Mouse (Mus musculus) frontal cortex, postnatal 36 days (tissue): ENCODE measurements around the gene Cd3d.

Experiments
- DNase-seq, 2 experiments: peaks; one replicate each; pipeline ENCODE4 v3.0.0; 2022; ENCODE audit warnings: low spot score in 2 of 2

Gene Cd3d

DNA sequence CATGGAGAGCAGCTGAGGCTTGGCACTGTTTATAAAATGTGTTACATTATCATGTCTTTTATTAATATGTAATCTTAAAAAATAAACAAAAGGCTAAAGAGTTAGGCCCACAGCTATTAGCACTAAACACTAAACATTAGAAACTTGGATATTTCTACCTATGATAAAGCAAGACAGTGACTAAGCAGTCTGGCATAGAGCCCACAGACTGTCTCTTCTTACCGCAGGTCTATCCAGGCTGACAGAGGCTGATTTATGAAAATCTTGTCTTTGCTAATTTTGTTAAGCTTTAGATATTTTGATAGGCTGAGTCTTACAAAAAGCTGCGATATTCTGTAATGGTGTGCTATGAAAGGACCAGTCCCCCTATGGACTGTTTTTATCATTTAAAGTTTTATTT, 11.7 kb downstream of the Cd3d start:
- no peak for DNase-seq

GRCm38 (mm10) chr9:44994962-44995361, 13.4 kb downstream of the Cd3d start:
- no peak for DNase-seq

DNA sequence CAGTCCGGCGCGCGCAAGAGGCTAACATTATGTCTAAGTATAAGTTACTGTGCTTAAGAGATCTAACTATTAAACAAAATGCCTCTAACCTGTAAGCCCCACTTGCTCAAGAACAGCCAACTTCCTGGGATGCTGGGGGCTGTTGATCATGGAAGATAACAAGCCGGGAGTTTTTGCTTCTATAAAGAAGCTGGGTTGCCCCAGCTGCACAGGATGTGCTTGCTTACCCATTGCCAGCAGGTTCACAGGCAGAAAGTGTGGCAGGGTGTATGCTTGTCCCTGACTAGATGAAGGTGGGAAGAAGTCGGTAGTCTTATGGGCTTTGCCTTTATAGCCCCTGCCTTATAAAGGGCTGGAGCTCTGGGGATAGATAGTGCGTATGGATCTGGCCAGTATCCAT, 15.0 kb downstream of the Cd3d start:
- DNase-seq: no peak

DNA sequence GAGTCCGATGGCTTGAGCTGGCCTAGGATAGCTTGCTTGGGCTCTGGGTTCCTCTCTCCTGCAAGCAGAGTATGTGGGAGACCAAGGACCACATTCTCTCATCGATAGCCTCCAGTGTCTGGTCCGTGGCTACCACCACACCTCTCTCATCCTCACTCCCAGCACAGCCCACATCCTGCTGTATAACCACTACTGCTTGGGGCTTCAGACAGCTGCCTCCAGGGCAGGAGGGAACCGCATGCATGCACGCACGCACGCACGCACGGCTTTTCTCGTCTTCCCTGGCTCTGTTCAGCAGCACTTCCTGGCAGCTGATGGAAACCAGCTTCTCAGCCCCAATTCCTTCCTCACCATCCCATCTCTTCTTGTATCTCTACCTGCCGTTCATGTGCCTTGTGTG, 16.6 kb downstream of the Cd3d start:
- DNase-seq: no peak

DNA sequence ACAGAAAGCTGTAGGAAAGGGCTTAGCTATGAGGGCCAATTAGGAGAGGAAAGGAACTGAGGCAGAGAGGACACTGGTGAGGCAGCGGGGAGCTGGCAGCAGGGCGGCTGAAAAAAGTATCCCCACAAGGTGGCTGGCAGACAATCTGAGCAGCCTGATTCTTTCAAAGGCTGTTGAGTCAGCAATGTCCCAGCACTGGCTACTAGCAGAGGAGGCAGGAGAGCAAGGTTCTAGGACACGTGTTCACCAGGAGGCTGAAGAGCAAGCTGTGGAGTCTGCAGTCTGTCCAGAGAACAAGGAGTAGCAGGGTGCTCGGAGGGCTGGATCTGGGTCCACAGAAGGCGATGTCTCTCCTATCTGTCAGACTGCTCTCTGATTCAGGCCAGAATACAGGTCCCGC, 17.6 kb downstream of the Cd3d start:
- DNase-seq: peak; percentile 1 to 10

DNA sequence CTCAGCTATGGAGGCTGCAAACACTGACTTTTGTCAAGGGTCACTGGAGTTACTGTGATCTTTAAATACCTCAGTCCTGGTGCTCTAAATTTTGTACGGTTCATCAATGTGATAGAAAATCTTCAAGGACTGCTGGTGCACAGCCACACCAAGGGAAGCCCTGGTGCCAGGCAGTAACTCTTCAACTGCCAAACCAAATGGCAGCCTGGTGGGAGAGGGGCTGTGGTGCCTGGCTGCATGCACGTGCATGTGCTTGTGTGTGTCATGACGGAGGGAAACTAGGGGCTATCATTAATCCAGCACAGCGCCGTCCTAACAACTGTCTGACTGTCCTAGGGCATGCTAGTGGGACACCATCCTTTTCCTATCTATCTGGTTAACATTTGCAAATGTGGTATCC, 18.2 kb downstream of the Cd3d start:
- DNase-seq: no peak

DNA sequence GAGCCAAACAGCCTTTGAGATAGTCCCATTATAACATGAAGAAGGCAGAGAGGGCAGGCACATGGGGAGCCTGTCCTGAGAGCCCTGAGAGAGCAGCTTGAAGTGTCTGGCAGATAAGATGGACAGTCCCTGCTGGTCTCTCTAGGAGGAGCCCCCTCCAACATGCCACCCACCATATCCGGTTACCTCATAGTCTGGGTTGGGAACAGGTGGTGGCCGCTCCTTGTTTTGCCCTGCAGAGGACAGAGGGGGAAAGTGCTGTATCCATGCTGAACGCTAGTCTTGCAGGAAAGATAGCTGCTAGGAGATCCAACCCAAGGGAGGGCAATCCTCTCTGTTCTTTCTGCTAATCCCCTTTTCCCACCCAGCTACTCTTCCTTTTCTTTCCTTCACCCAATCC, 18.7 kb downstream of the Cd3d start:
- DNase-seq: no peak

GRCm38 (mm10) chr9:45007404-45007803, 25.8 kb downstream of the Cd3d start:
- DNase-seq: no peak

DNA sequence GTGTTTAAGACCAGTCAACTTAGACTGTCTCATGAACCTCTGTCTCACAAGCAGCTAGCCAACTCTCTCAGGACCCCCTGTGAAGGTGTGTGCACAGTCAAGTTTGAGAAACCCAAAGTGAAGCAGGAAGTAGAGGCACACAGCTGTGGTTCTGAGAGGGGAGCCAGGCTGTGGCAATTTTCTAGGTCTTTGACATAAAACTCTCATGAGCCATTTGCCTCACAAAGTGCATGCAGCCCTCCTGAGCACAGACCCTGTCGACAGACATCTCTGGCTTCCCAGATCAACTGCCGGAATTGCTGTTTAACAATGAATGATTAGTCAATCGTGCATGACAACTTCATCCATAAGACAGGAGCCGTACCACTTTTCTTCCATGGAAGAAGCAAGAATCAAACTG, 26.8 kb downstream of the Cd3d start:
- no peak for DNase-seq

GRCm38 (mm10) chr9:45009180-45010078, 27.8 kb downstream of the Cd3d start, which contains the start of gene Cd3e:
Gene Cd3e, minus strand, starts transcription at chr9:45009627.
- DNase-seq: no peak

DNA sequence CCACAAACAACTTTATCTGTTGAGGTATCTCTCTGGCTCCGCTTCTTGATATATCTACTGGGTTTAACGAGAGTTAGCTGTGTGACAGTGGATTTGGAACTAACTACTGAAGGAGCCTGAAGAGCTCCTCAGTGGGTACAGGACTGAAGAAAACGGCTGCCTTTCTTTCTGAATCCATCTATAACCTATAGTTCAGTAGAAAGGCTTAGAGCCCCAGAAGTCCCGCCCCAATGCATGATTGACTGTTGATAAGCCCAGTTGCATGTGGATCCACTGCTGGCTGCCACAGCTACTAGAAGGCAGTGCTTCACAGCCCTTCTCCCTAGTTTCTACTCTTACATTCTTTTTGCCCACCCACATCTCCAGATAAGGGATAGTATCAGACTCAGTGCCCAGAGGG, 28.9 kb downstream of the Cd3d start:
- DNase-seq: no peak

GRCm38 (mm10) chr9:45011291-45011690, 29.7 kb downstream of the Cd3d start:
- no peak for DNase-seq

- DNase-seq: no peak
These were observed 33.3 kb downstream of the Cd3d start for GRCm38 (mm10) chr9:45014879-45015278.

- DNase-seq: no peak
These were observed 34.3 kb downstream of the Cd3d start for GRCm38 (mm10) chr9:45015841-45016240.

- peak; percentile 13 to 45 for DNase-seq
These were observed 36.4 kb downstream of the Cd3d start for GRCm38 (mm10) chr9:45018031-45018430.

DNA sequence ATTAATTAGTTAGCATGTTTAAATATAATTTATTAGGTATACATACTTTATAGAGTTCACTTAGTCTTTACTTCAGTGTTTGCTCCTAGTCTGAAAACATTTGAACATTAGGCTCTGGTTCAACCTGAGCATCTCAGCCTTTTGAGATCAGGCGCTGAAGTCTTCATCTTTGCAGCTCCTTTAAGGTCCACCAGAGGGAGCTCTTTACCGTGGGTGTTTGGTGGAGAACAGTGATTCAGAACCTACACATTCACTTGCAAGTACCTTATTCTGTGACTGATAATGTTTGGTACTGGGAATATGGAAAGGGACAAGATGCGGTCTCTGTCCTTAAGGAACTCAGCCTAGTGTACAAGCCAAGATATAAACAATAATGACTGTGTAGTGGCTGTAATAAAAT, 41.2 kb downstream of the Cd3d start:
- DNase-seq: peak; percentile 49 to 71

GRCm38 (mm10) chr9:45023638-45024037, 42.1 kb downstream of the Cd3d start:
- DNase-seq: no peak

GRCm38 (mm10) chr9:45024187-45024586, 42.6 kb downstream of the Cd3d start:
- no peak for DNase-seq

GRCm38 (mm10) chr9:45027376-45027775, 45.8 kb downstream of the Cd3d start:
- DNase-seq: no peak

DNA sequence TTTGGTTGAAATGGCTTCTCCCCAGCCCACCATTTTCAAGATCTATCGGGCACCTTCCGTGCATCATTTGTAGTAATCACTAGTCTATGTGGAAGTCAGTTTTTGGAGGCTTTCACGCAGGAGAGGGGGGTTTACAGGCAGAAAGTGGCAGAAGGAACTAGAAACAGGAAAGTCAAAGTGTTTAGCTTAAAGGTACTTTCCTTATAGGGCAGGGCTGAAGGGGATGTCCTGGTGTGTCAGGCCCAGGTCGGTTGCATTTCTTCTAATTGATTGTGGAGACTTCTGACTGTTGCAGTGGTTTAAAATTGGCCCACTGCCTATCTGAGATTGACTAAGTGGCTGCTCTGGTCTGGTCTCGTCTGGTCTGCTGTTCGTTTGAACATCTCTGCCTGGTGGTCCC, 48.8 kb downstream of the Cd3d start:
- no peak for DNase-seq

DNA sequence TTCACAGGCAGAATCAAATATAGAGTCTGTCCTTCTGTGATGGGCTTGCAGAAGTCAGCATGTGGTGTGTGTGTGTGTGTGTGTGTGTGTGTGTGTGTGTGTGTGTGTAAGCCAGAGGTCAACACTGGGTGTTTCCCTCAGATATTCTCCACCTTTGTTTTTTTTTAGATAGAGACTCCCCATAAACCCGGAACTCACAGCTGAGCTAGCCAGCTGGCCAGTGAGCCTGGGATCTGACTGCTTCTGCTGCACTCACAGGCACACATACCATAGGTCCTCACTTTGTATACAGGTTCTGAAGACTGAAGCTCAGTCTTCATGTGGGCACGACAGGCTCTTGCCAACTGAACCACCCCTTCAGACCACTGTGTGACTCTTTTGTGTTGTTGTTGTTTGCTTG, 50.7 kb downstream of the Cd3d start:
- DNase-seq: no peak

DNA sequence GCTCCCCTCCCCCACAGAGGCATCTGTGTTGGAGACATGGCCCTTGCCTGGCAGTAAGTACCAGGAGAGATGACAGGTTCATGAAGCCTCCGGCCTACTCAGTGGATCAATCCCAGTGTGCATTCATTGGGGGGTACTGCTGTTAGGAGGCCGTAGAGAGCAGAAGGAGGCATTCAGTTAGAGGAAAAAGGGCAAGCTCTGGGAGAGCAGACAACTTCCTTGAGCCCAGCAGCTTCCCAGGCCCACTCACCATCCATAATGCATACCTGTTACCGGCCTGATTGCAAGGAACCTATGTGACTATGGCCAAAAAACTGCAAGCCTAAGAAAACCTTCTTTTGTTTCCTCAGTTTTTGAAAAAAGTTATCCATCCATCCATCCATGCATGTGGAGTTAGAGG, 52.9 kb downstream of the Cd3d start:
- no peak for DNase-seq
